8 mouse cellular contexts compared by ENCODE assay signal in the genomic region with DNA sequence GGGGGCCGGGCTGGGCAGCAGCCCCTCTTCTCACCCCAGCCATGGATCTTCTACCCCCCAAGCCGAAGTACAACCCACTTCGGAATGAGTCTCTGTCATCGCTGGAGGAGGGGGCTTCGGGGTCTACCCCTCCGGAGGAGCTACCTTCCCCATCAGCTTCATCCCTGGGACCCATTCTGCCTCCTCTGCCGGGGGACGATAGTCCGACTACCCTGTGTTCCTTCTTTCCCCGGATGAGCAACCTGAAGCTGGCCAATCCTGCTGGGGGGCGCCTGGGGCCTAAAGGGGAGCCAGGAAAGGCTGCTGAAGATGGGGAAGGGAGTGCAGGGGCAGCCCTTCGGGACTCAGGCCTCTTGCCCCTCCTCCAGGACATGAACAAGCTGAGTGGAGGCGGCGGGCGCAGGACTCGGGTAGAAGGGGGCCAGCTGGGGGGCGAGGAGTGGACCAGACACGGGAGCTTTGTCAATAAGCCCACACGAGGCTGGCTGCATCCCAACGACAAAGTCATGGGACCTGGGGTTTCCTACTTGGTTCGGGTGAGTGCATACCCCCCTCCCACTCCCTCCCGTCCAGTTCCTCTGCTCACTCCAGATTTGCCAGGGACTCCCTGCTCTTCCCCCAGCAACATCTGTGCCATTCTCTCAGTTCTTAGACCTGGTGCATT. TPM values are rescaled to one million over a fixed set of nuclear protein-coding genes. Genes with fewer than 3 reads are reported as not detected.
DNase-seq lines count a peak whose midpoint lies in the region; ATAC-seq lines count a peak whose summit lies in the region.

No protein-coding gene starts in this region.

- WGBS in embryonic facial prominence, embryonic 14.5 days: 2% methylated on average over 11 of the region's 22 CpGs
- 7% methylated on average over 21 of the region's 22 CpGs for WGBS in hindbrain, embryonic 16.5 days

- peaks cover 36% of the 10 kb centered on the region for H3K36me3 ChIP-seq in embryonic facial prominence, embryonic 14.5 days (ENCODE audit: control insufficient read depth, insufficient read depth, low read length)
- no peaks in the 10 kb centered on the region for H3K36me3 ChIP-seq in hindbrain, embryonic 16.5 days (ENCODE audit: control insufficient read depth, insufficient read depth, low read length)

- H3K27ac ChIP-seq in embryonic facial prominence, embryonic 14.5 days (replicated peaks; ENCODE audit: low read depth, low read length): peak overlapping the region; percentile 98
- H3K27ac ChIP-seq in hindbrain, embryonic 16.5 days (ENCODE audit: low read depth, low read length): no peak overlapping the region; the same call in 1 of the 2 replicates

- H3K27me3 ChIP-seq in embryonic facial prominence, embryonic 14.5 days (replicated peaks; ENCODE audit: control insufficient read depth, insufficient read depth, low read length): no peaks in the 10 kb centered on the region
- no peaks in the 10 kb centered on the region for H3K27me3 ChIP-seq in hindbrain, embryonic 16.5 days (replicated peaks; ENCODE audit: control insufficient read depth, insufficient read depth, low read length)

- intact Hi-C loops in left cerebral cortex, postnatal 4 days (cut with DNase I): no loop called here
- intact Hi-C loops in left cerebral cortex, postnatal 14 days (cut with DNase I): no loop called here
- intact Hi-C loops in left cerebral cortex, postnatal 36 days (cut with DNase I): no loop called here

- H3K4me1 ChIP-seq in embryonic facial prominence, embryonic 14.5 days (ENCODE audit: control insufficient read depth, insufficient read depth, low read length): peaks cover 27% of the 10 kb centered on the region
- peaks cover 24% of the 10 kb centered on the region for H3K4me1 ChIP-seq in hindbrain, embryonic 16.5 days (ENCODE audit: control insufficient read depth, insufficient read depth, low read depth, low read length)

- peak overlapping the region; percentile 88 for H3K4me2 ChIP-seq in embryonic facial prominence, embryonic 14.5 days (ENCODE audit: low read depth, low read length)
- peak overlapping the region; percentile 66 for H3K4me2 ChIP-seq in hindbrain, embryonic 16.5 days (ENCODE audit: low read length)

- H3K4me3 ChIP-seq in embryonic facial prominence, embryonic 14.5 days (ENCODE audit: low read depth, low read length): peak overlapping the region; percentile 54
- H3K4me3 ChIP-seq in hindbrain, embryonic 16.5 days (ENCODE audit: low read length): peak overlapping the region; percentile 36

- H3K9me3 ChIP-seq in embryonic facial prominence, embryonic 14.5 days (ENCODE audit: control insufficient read depth, low read length): no peaks in the 10 kb centered on the region
- no peaks in the 10 kb centered on the region for H3K9me3 ChIP-seq in hindbrain, embryonic 16.5 days (ENCODE audit: control insufficient read depth, low read length)

- no peak for ATAC-seq in embryonic facial prominence, embryonic 14.5 days (ENCODE audit: low read depth)
- no peak for ATAC-seq in hindbrain, embryonic 16.5 days

- peak overlapping the region; percentile 78 for H3K9ac ChIP-seq in embryonic facial prominence, embryonic 14.5 days (ENCODE audit: low read depth, low read length)
- H3K9ac ChIP-seq in hindbrain, embryonic 16.5 days (ENCODE audit: low read depth, low read length): peak overlapping the region; percentile 70

- DNase-seq in left cerebral cortex, postnatal 4 days: peak; percentile 31
- no peak for DNase-seq in left cerebral cortex, postnatal 14 days (ENCODE audit: low spot score in 2 of 2)
- peak; percentile 63 for DNase-seq in embryonic facial prominence, embryonic 14.5 days (ENCODE audit: low spot score)
- DNase-seq in lung, postnatal 10 days: peak; percentile 58
- no peak for DNase-seq in thymus, postnatal 0 days (ENCODE audit: low spot score)
- no peak for DNase-seq in right cerebral cortex, postnatal 14 days
- no peak for DNase-seq in left cerebral cortex, postnatal 36 days (ENCODE audit: low spot score in 2 of 2)

RNA-seq across cellular contexts. Expression of gene Shc1, which starts 3.7 kb away (rescaled TPM):
- 10 to 100 TPM; 13.8 to 14.5 TPM for total RNA-seq in left cerebral cortex, postnatal 4 days (2021)
- 10 to 100 TPM; 12.6 to 14.5 TPM for total RNA-seq in left cerebral cortex, postnatal 14 days (2021)
- polyA plus RNA-seq in embryonic facial prominence, embryonic 14.5 days (2014; fragmentation: Nextera tagmentation; extraction: Ambion mirVana): 74.0 and 75.2 TPM in 2 replicates
- polyA plus RNA-seq in hindbrain, embryonic 16.5 days (2015; fragmentation: Nextera tagmentation; extraction: Ambion mirVana): 16.9 and 23.8 TPM in 2 replicates
- polyA plus RNA-seq in thymus, postnatal 0 days (2015; fragmentation: Nextera tagmentation; extraction: Ambion mirVana): 37.2 and 44.7 TPM in 2 replicates
- total RNA-seq in left cerebral cortex, postnatal 36 days (2021): 10 to 100 TPM; 10.6 to 16.0 TPM

RNA-seq across cellular contexts. Expression of gene Cks1b, which starts 3.8 kb away (rescaled TPM):
- 10 to 100 TPM; 19.6 to 22.3 TPM for total RNA-seq in left cerebral cortex, postnatal 4 days (2021)
- 1 to 10 TPM; 3.5 to 4.0 TPM for total RNA-seq in left cerebral cortex, postnatal 14 days (2021)
- 380 and 425 TPM in 2 replicates for polyA plus RNA-seq in embryonic facial prominence, embryonic 14.5 days (2014; fragmentation: Nextera tagmentation; extraction: Ambion mirVana)
- polyA plus RNA-seq in hindbrain, embryonic 16.5 days (2015; fragmentation: Nextera tagmentation; extraction: Ambion mirVana): 87.9 and 91.5 TPM in 2 replicates
- 466 and 485 TPM in 2 replicates for polyA plus RNA-seq in thymus, postnatal 0 days (2015; fragmentation: Nextera tagmentation; extraction: Ambion mirVana)
- total RNA-seq in left cerebral cortex, postnatal 36 days (2021): 1 to 10 TPM; 2.1 to 2.3 TPM

RNA-seq across cellular contexts. Expression of gene Pygo2, which starts 8.1 kb away (rescaled TPM):
- total RNA-seq in left cerebral cortex, postnatal 4 days (2021): 10 to 100 TPM; 53.3 to 60.2 TPM
- 10 to 100 TPM; 52.7 to 60.6 TPM for total RNA-seq in left cerebral cortex, postnatal 14 days (2021)
- 49.2 and 51.6 TPM in 2 replicates for polyA plus RNA-seq in embryonic facial prominence, embryonic 14.5 days (2014; fragmentation: Nextera tagmentation; extraction: Ambion mirVana)
- polyA plus RNA-seq in hindbrain, embryonic 16.5 days (2015; fragmentation: Nextera tagmentation; extraction: Ambion mirVana): 34.1 and 45.6 TPM in 2 replicates
- polyA plus RNA-seq in thymus, postnatal 0 days (2015; fragmentation: Nextera tagmentation; extraction: Ambion mirVana): 21.3 and 22.3 TPM in 2 replicates
- 10 to 100 TPM; 53.7 to 61.4 TPM for total RNA-seq in left cerebral cortex, postnatal 36 days (2021)

RNA-seq across cellular contexts. Expression of gene Flad1, which starts 10.3 kb away (rescaled TPM):
- 10 to 100 TPM; 27.6 to 28.3 TPM for total RNA-seq in left cerebral cortex, postnatal 4 days (2021)
- 10 to 100 TPM; 30.6 to 31.4 TPM for total RNA-seq in left cerebral cortex, postnatal 14 days (2021)
- polyA plus RNA-seq in embryonic facial prominence, embryonic 14.5 days (2014; fragmentation: Nextera tagmentation; extraction: Ambion mirVana): 24.2 and 24.8 TPM in 2 replicates
- 34.7 and 36.6 TPM in 2 replicates for polyA plus RNA-seq in hindbrain, embryonic 16.5 days (2015; fragmentation: Nextera tagmentation; extraction: Ambion mirVana)
- polyA plus RNA-seq in thymus, postnatal 0 days (2015; fragmentation: Nextera tagmentation; extraction: Ambion mirVana): 29.5 and 32.6 TPM in 2 replicates
- 10 to 100 TPM; 31.0 to 32.5 TPM for total RNA-seq in left cerebral cortex, postnatal 36 days (2021)

RNA-seq across cellular contexts. Expression of gene Pbxip1, which starts 14.6 kb away (rescaled TPM):
- total RNA-seq in left cerebral cortex, postnatal 4 days (2021): 10 to 100 TPM; 17.1 to 17.5 TPM
- total RNA-seq in left cerebral cortex, postnatal 14 days (2021): 10 to 100 TPM; 39.5 to 40.3 TPM
- polyA plus RNA-seq in embryonic facial prominence, embryonic 14.5 days (2014; fragmentation: Nextera tagmentation; extraction: Ambion mirVana): 24.1 and 25.9 TPM in 2 replicates
- 25.0 and 26.4 TPM in 2 replicates for polyA plus RNA-seq in hindbrain, embryonic 16.5 days (2015; fragmentation: Nextera tagmentation; extraction: Ambion mirVana)
- 23.1 and 27.3 TPM in 2 replicates for polyA plus RNA-seq in thymus, postnatal 0 days (2015; fragmentation: Nextera tagmentation; extraction: Ambion mirVana)
- total RNA-seq in left cerebral cortex, postnatal 36 days (2021): 10 to 100 TPM; 35.2 to 40.6 TPM

Comparison
In these comparisons a context has a peak if more than half of its experiments do, and no peak if none do; other contexts are left out.
1. DNase-seq: peak in left cerebral cortex, postnatal 4 days (single experiment), embryonic facial prominence, embryonic 14.5 days (single experiment) and lung, postnatal 10 days (single experiment); none in left cerebral cortex, postnatal 14 days (0 of 2), thymus, postnatal 0 days (single experiment), right cerebral cortex, postnatal 14 days (single experiment) and left cerebral cortex, postnatal 36 days (0 of 2).
2. RNA of gene Cks1b, which starts 3.8 kb away (total RNA-seq): 19.6 to 22.3 TPM in left cerebral cortex, postnatal 4 days; 3.5 to 4.0 TPM in left cerebral cortex, postnatal 14 days and 2.1 to 2.3 TPM in left cerebral cortex, postnatal 36 days; every median in the first group is over 4 times any median in the second.